Mouse (Mus musculus) inflammation-experienced regulatory T-cells, adult 6 months (primary cell): ENCODE data around the gene Speer4e. TPM values are rescaled to one million over a fixed set of nuclear protein-coding genes. Genes with fewer than 3 reads are reported as not detected.

ENCODE experiments used
- polyA plus RNA-seq, 3 experiments: library from polyadenylated mRNA; unstranded; fragments of 100-300 nt; shearing (Covaris generic); gene quantifications; one replicate each; pipeline ENCODE4 v1.2.1; 2017

Speer4e gene
- polyA plus RNA-seq, 3 experiments from 2014 or later = not detected

Other genes with a start within 250 kb of the Speer4e start
- not detected for gene Gm9758, start 23.5 kb downstream of the Speer4e start, polyA plus RNA-seq
- gene Gm10354, start 40.5 kb upstream of the Speer4e start, polyA plus RNA-seq = not detected
- gene Gm17019, start 94.6 kb upstream of the Speer4e start, polyA plus RNA-seq = not detected